Mouse (Mus musculus) midbrain, embryonic 10.5 days (tissue): Measurements from ENCODE around the gene Orc3. TPM values are rescaled to one million over a fixed set of nuclear protein-coding genes. Genes with fewer than 3 reads are reported as not detected.

Experiments used
- DNase-seq: peaks from one replicate; pipeline ENCODE4 v3.0.0-alpha.2; 2017; ENCODE audit warnings: low spot score
- H3K27ac ChIP-seq: fragments of 300-500 bp; sonication (generic); replicated peaks from 2 replicates; pipeline ENCODE4 v1.5.1; 2016; ENCODE audit warnings: mild to moderate bottlenecking
- H3K27me3 ChIP-seq: fragments of 300-500 bp; sonication (generic); 2 replicates; pipeline ENCODE4 v1.6.1; 2016; ENCODE audit warnings: low read depth, mild to moderate bottlenecking; ENCODE audit not compliant: poor library complexity, severe bottlenecking
- H3K36me3 ChIP-seq: fragments of 300-500 bp; sonication (generic); 2 replicates; pipeline ENCODE4 v1.6.1; 2016; ENCODE audit warnings: mild to moderate bottlenecking, moderate library complexity
- H3K4me1 ChIP-seq: fragments of 300-500 bp; sonication (generic); 2 replicates; pipeline ENCODE4 v1.6.1; 2016
- H3K4me3 ChIP-seq: fragments of 300-500 bp; sonication (generic); 2 replicates; pipeline ENCODE4 v1.5.1; 2016; ENCODE audit warnings: mild to moderate bottlenecking, moderate library complexity
- H3K9me3 ChIP-seq: fragments of 300-500 bp; sonication (generic); replicated peaks from 2 replicates; pipeline ENCODE4 v1.6.1; 2016; ENCODE audit warnings: mild to moderate bottlenecking
- WGBS: fragments of 180-500 bp; shearing (Covaris S2); methylation state at CpG from one replicate; pipeline ENCODE4 v1.1.7; 2016; 5-methylcytosine and 5-hydroxymethylcytosine counted together
- polyA plus RNA-seq: library from polyadenylated mRNA; unstranded; fragments of >200 nt; fragmentation: Nextera tagmentation; extraction: Ambion mirVana; gene quantifications from 2 replicates; pipeline ENCODE4 v1.2.1, GENCODE M21; 2016

Orc3 gene
- polyA plus RNA-seq: 109 TPM in 2 replicates

DNA sequence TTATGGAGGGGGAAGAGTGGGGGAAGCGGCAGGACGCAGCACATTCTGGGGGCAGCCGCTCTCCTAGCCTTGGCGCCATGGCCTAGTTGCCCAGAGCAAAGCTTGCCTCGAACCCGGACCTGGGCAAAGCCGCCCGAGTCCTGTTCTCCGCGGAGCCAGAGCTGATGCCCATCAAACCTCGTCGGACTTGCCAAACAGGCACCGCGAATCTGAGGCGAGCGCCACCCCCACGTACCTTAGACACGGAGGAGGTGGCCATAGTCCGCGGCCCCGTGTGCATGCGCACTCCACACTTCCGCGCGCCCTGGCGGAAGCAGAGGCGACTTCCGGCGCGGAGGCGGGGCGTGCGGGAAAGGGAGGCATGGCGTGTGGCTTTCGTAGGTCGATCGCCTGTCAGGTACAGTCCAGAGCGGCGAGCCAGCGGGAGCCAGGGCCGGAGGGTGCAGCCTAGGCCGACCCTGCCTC is at the start of gene Orc3, which contains the start of gene Rars2:
Gene Orc3, minus strand, starts transcription at position 315 of the 465 bp plus-strand sequence.
Gene Rars2, plus strand, starts transcription at position 328 of the 465 bp plus-strand sequence.
- Histone ChIP-seq H3K27me3 (no peaks in the 10 kb centered on the region), H3K4me3 (peak within 1 kb of the TSS; percentile 89), H3K36me3 (peaks cover 14% of the 10 kb centered on the region), H3K4me1 (peaks cover 25% of the 10 kb centered on the region), H3K9me3 (no peaks in the 10 kb centered on the region), H3K27ac (peak within 1 kb of the TSS; percentile 93)
- WGBS: 0% methylated on average over 42 of the region's 42 CpGs
- DNase-seq: peak; percentile 89

DNA sequence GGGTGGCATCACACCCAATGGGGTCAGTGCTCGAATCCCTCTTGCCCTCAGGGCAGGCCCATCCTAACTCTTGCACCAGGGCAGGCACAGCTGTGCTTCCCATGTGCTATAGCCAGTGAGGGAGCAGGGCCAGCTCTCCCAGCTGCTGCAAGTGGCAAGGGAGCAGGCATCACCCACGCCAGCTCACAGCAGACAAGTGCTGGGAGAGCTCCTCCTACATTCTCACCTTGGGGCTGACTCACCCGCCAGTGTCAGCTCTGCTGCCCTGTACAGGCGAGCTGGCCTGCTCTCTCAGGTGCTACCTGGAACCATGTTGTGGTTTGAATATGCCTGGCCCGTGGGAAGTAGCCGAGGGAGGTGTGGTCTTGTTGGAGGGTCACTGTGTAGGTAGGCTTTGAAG is 47.2 kb upstream of the Orc3 start:
- no peak for DNase-seq
- H3K4me3 ChIP-seq: no peak overlapping the region
- WGBS: 92% methylated on average over 6 of the region's 6 CpGs
- no peaks in the 10 kb centered on the region for H3K4me1 ChIP-seq
- H3K27me3 ChIP-seq: no peaks in the 10 kb centered on the region
- no peaks in the 10 kb centered on the region for H3K9me3 ChIP-seq
- no peak overlapping the region for H3K27ac ChIP-seq
- peaks cover 97% of the 10 kb centered on the region for H3K36me3 ChIP-seq

GRCm38 (mm10) chr4:34661514-34661913 is 46.8 kb upstream of the Orc3 start:
- Histone ChIP-seq H3K4me1 (no peaks in the 10 kb centered on the region), H3K4me3 (no peak overlapping the region), H3K9me3 (no peaks in the 10 kb centered on the region), H3K27me3 (no peaks in the 10 kb centered on the region), H3K36me3 (peaks cover 97% of the 10 kb centered on the region), H3K27ac (no peak overlapping the region)
- no peak for DNase-seq
- 86% methylated on average over 2 of the region's 2 CpGs for WGBS

GRCm38 (mm10) chr4:34659012-34659411 is 44.3 kb upstream of the Orc3 start:
- no peak for DNase-seq
- peaks cover 92% of the 10 kb centered on the region for H3K36me3 ChIP-seq
- H3K4me3 ChIP-seq: no peak overlapping the region
- H3K27ac ChIP-seq: no peak overlapping the region
- H3K27me3 ChIP-seq: no peaks in the 10 kb centered on the region
- 88% methylated on average over 2 of the region's 2 CpGs for WGBS
- no peaks in the 10 kb centered on the region for H3K9me3 ChIP-seq
- H3K4me1 ChIP-seq: no peaks in the 10 kb centered on the region

DNA sequence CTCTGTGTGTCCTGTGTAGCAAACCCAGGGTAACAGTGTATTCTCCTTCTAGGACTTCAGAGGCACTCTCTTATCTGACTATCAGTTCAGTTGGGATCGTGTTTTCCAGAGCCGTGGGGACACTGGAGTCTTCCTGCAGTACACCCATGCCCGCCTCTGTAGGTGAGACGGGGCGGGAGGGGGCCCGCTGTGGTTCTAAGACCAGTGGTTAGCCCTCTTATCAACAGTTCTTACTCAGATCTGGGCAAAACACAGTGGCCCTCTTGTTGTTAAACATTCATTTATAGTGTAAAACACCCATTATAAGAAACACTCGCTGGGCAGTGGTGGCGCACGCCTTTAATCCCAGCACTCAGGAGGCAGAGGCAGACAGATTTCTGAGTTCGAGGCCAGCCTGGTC is 41.4 kb upstream of the Orc3 start:
- Histone ChIP-seq H3K27ac (no peak overlapping the region), H3K27me3 (no peaks in the 10 kb centered on the region), H3K36me3 (peaks cover 88% of the 10 kb centered on the region), H3K4me1 (no peaks in the 10 kb centered on the region), H3K4me3 (no peak overlapping the region), H3K9me3 (no peaks in the 10 kb centered on the region)
- 95% methylated on average over 10 of the region's 10 CpGs for WGBS
- DNase-seq: no peak

DNA sequence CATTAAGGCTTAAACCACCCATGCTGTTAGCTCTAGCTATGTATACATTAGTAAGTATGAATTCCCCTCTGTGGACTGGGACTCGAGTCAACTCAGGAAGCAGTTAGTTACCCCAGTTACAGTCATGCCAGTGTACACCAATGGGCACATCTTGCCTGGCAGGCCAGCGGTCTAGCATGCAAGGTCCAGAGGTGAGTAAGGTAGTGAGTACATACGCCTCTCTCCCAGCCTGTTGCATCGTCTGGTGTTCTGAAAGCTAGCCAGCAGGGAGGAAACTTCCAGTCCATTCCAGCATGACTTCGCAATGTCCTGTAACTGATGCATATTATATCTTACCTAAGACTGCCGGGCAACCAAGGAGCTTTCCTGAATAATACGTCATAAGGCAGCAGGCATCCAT is 38.4 kb upstream of the Orc3 start:
- H3K36me3 ChIP-seq: peaks cover 74% of the 10 kb centered on the region
- H3K27ac ChIP-seq: no peak overlapping the region
- no peaks in the 10 kb centered on the region for H3K9me3 ChIP-seq
- WGBS: 92% methylated on average over 7 of the region's 7 CpGs
- DNase-seq: no peak
- H3K27me3 ChIP-seq: no peaks in the 10 kb centered on the region
- H3K4me1 ChIP-seq: no peaks in the 10 kb centered on the region
- no peak overlapping the region for H3K4me3 ChIP-seq

- Histone ChIP-seq H3K27ac (no peak overlapping the region), H3K4me3 (no peak overlapping the region), H3K9me3 (no peaks in the 10 kb centered on the region), H3K36me3 (peaks cover 64% of the 10 kb centered on the region), H3K4me1 (no peaks in the 10 kb centered on the region), H3K27me3 (no peaks in the 10 kb centered on the region)
- no peak for DNase-seq
Observed at GRCm38 (mm10) chr4:34644779-34645178, 30.0 kb upstream of the Orc3 start.

DNA sequence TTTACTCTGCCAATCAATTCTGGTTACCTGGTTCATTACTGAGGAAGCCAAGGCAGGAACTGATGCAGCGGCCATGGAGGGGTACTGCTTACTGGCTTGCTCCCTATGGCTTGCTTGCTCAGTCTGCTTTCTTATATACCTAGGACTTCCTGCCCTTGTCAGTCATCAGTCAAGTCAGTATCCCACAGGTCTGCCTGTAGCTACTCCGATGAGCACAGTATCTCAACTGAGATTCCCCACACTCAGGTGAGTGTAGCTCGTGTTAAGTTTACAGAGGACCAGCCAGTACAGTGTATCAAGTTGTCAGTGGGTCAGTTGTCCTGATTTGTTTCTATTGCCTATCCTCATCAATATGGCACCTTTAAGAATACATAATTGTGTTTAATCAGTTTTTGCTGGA is 26.0 kb upstream of the Orc3 start:
- Histone ChIP-seq H3K27ac (no peak overlapping the region), H3K4me3 (no peak overlapping the region), H3K27me3 (no peaks in the 10 kb centered on the region), H3K4me1 (no peaks in the 10 kb centered on the region), H3K9me3 (no peaks in the 10 kb centered on the region), H3K36me3 (peaks cover 38% of the 10 kb centered on the region)
- no peak for DNase-seq
- WGBS: 97% methylated on average over 3 of the region's 3 CpGs

- 81% methylated on average over 5 of the region's 5 CpGs for WGBS
- DNase-seq: no peak
- no peak overlapping the region for H3K4me3 ChIP-seq
- H3K36me3 ChIP-seq: peaks cover 37% of the 10 kb centered on the region
- no peaks in the 10 kb centered on the region for H3K27me3 ChIP-seq
- no peak overlapping the region for H3K27ac ChIP-seq
- no peaks in the 10 kb centered on the region for H3K4me1 ChIP-seq
- H3K9me3 ChIP-seq: no peaks in the 10 kb centered on the region
Observed at GRCm38 (mm10) chr4:34639745-34640364, 25.1 kb upstream of the Orc3 start.

DNA sequence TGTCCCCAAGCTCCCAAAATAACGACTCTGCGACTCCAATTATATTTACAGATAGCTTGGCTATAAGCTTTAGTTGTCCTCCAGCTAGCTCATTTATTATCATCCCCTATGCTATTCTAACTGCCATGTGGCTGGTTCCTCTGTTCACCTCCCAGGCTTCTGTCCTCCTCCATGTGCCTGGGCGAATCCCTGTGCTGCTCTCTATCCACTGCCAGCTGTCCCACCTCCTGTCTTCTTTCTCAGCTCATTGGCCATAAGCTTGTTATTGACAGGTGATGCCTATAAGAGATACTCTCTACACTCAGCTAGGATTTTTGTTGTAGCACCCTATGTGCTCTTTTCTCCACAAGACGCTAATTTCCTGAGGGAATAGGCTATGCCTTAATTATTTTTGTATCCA is 23.1 kb upstream of the Orc3 start:
- H3K4me3 ChIP-seq: no peak overlapping the region
- DNase-seq: no peak
- peaks cover 43% of the 10 kb centered on the region for H3K36me3 ChIP-seq
- H3K9me3 ChIP-seq: no peaks in the 10 kb centered on the region
- no peak overlapping the region for H3K27ac ChIP-seq
- 85% methylated on average over 4 of the region's 4 CpGs for WGBS
- no peaks in the 10 kb centered on the region for H3K27me3 ChIP-seq
- no peaks in the 10 kb centered on the region for H3K4me1 ChIP-seq

DNA sequence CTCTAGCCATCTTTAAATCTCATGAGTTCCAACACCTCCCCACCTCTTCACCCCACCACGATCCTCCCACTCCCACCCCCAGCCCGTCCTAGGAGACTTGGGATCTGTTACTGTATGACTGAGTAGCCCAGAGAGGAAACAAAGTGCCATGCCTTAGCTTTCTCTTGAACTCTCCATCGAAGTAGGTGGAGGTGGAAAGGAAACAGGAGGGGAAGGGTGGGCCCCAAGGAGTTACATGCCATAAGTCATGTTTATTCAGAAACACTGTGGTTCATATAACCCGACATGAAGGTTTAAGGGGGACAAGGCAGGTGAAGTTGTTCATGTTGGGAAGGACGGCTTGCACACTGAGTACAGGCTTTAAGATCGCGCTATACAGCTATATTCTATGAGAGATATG is 22.6 kb upstream of the Orc3 start:
- WGBS: 96% methylated on average over 7 of the region's 7 CpGs
- peaks cover 42% of the 10 kb centered on the region for H3K36me3 ChIP-seq

DNA sequence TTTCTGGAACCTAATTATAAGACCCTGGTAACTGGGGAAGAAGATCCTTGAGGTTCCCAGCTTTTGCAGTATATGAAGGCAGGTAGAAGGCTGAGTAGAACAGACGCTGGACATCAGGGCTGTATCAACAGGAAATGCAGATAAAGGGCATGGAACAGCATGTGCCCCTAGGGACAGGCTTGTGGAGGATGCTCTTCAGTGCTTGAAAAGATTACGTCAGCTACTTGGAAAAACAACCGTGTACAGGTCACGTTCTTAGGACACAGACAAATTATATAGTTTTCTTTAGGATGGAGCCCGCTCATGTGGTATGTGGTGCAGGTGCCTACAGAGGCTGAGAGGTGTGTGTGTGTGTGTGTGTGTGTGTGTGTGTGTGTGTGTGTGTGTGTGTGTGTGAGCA is 21.3 kb upstream of the Orc3 start:
- Histone ChIP-seq H3K36me3 (peaks cover 43% of the 10 kb centered on the region), H3K27me3 (no peaks in the 10 kb centered on the region), H3K9me3 (no peaks in the 10 kb centered on the region), H3K4me3 (no peak overlapping the region), H3K4me1 (no peaks in the 10 kb centered on the region), H3K27ac (no peak overlapping the region)
- no peak for DNase-seq
- 93% methylated on average over 5 of the region's 5 CpGs for WGBS

More for the DNA sequence above, 22.6 kb upstream of the Orc3 start:
- DNase-seq: no peak
- Histone ChIP-seq H3K27ac (no peak overlapping the region), H3K4me3 (no peak overlapping the region), H3K4me1 (no peaks in the 10 kb centered on the region), H3K27me3 (no peaks in the 10 kb centered on the region), H3K9me3 (no peaks in the 10 kb centered on the region)

DNA sequence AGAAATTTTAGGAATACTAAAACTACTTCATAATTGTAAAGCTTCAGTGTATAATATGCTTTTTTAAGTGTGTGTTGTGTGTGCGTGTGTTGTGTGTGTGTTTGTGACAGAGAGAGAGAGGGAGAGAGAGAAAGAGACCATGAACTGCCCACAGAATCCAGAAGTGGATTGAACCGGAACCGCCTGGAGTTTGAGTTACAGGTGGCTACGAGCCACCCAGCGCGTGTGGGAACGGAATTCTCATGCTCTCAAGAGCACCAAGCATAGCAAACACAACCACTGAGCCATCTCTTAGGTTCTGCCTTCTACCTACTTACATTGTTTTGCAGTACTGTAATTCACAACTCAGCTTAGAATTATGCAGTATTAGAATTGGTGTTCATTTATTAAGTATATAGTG is 19.4 kb upstream of the Orc3 start:
- H3K36me3 ChIP-seq: peaks cover 42% of the 10 kb centered on the region
- no peaks in the 10 kb centered on the region for H3K4me1 ChIP-seq
- no peak overlapping the region for H3K4me3 ChIP-seq
- no peak for DNase-seq
- H3K27me3 ChIP-seq: no peaks in the 10 kb centered on the region
- H3K9me3 ChIP-seq: no peaks in the 10 kb centered on the region
- WGBS: 94% methylated on average over 7 of the region's 7 CpGs
- no peak overlapping the region for H3K27ac ChIP-seq

DNA sequence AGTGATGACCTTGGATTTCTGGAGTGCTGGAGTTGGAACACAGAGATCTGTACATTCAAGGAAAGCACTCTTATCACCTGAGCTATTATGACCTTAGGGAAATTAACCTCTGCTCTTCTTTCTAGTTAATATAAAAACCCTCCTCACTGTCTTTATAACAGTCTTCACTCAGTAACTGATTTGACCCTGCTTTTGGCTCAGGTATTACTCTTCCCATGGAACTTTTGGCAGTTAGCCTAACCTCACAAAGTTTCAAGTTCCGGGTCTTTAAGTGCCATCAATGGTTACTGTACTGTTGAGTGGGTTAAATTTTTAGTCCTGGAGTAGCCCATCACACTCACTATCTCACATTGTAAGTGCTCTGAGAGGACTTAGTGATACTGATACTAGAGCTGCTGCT is 15.2 kb upstream of the Orc3 start:
- peaks cover 65% of the 10 kb centered on the region for H3K36me3 ChIP-seq
- no peaks in the 10 kb centered on the region for H3K4me1 ChIP-seq
- no peak overlapping the region for H3K27ac ChIP-seq
- H3K9me3 ChIP-seq: no peaks in the 10 kb centered on the region
- H3K4me3 ChIP-seq: no peak overlapping the region
- 100% methylated on average over 1 of the region's 1 CpGs for WGBS
- DNase-seq: no peak
- no peaks in the 10 kb centered on the region for H3K27me3 ChIP-seq
